Mouse (Mus musculus) CD4-positive, CD25-positive, alpha-beta regulatory T cell (primary cell): ENCODE measurements around the gene Olfr952. TPM values are rescaled to one million over a fixed set of nuclear protein-coding genes. Genes with fewer than 3 reads are reported as not detected.

Source experiments
- polyA plus RNA-seq: library from polyadenylated mRNA; unstranded; fragments of 100-300 nt; shearing (Covaris generic); gene quantifications from one replicate; pipeline ENCODE4 v1.2.1, GENCODE M21; 2017

Olfr952 gene
- polyA plus RNA-seq: not detected

GRCm38 (mm10) chr9:39427048-39427447, at the start of gene Olfr952:
Olfr952 (minus strand) TSS chr9:39427148.

GRCm38 (mm10) chr9:39471844-39472243, 44.9 kb upstream of the Olfr952 start, which contains the start of gene Olfr955:
Olfr955 (minus strand) TSS chr9:39471944.

GRCm38 (mm10) chr9:39456401-39456800, 29.5 kb upstream of the Olfr952 start, which contains the start of gene Olfr954:
Olfr954 (plus strand) TSS chr9:39456701.

GRCm38 (mm10) chr9:39387110-39387509, 39.8 kb downstream of the Olfr952 start, which contains the start of gene Olfr951:
Olfr951 (plus strand) TSS chr9:39387410.

Other genes starting within 250 kb of the Olfr952 start
- not detected for gene Olfr944, start 225.2 kb downstream of the Olfr952 start, polyA plus RNA-seq
- not detected for gene Olfr1537, start 177.2 kb downstream of the Olfr952 start, polyA plus RNA-seq
- gene Olfr945, start 150.3 kb downstream of the Olfr952 start, polyA plus RNA-seq: not detected
- gene Olfr948, start 101.1 kb downstream of the Olfr952 start, polyA plus RNA-seq: not detected
- gene Olfr951, start 39.7 kb downstream of the Olfr952 start, polyA plus RNA-seq: not detected
- not detected for gene Olfr954, start 29.6 kb upstream of the Olfr952 start, polyA plus RNA-seq
- not detected for gene Olfr955, start 44.8 kb upstream of the Olfr952 start, polyA plus RNA-seq
- not detected for gene Olfr44, start 66.8 kb upstream of the Olfr952 start, polyA plus RNA-seq
- not detected for gene Olfr957, start 88.7 kb upstream of the Olfr952 start, polyA plus RNA-seq
- not detected for gene Olfr958, start 126.9 kb upstream of the Olfr952 start, polyA plus RNA-seq
- not detected for gene Olfr959, start 148.4 kb upstream of the Olfr952 start, polyA plus RNA-seq
- gene AW551984, start 177.3 kb upstream of the Olfr952 start, polyA plus RNA-seq: 0.11 TPM
- 0.08 TPM for gene Olfr148, start 183.5 kb upstream of the Olfr952 start, polyA plus RNA-seq
- gene Olfr960, start 194.2 kb upstream of the Olfr952 start, polyA plus RNA-seq: not detected
- not detected for gene Olfr961, start 217.9 kb upstream of the Olfr952 start, polyA plus RNA-seq
- gene Olfr963, start 240.1 kb upstream of the Olfr952 start, polyA plus RNA-seq: not detected